Mouse (Mus musculus): ENCODE measurements around the gene Vmn1r119. TPM values are rescaled to one million over a fixed set of nuclear protein-coding genes. Genes with fewer than 3 reads are reported as not detected.

Vmn1r119 gene
- not detected in 2 replicates for polyA plus RNA-seq (2012; rRNA removed)

DNA sequence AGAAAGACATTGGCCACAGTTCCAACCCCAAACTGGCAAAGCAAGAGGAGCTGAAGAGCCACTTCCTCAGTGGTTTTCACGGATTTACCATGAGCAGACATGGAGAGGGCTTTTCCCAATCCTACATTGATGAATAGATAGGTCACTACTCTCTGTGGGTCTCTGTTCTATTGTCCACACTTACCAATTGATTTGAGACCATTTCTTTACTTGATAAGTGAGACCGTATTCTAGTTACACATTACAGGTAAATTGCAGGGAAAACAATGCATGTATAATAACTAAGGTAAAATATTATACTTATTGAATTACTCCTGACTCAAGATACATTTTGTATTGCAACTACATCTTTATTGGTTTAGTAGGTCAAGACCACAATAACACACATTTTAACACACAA lies at the start of gene Vmn1r119:
TSS of gene Vmn1r119 (minus strand) at position 101 of the 400 bp plus-strand sequence.

DNA sequence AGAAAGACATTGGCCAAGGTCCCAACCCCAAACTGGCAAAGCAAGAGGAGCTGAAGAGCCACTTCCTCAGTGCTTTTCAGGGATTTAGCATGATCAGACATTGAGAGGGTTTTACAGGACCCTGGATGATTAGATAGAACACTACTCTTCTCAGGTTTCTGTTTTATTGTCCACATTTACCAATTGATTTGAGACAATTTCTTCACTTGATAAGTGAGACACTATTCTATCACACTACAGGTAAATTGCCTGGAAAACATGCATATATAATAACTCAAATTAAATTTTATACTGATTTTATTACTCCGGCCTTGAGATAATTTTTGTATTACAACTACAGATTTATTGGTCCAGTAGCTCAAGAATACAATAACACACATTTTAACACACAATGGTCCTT lies 41.4 kb upstream of the Vmn1r119 start, which contains the start of gene Vmn1r120:
TSS of gene Vmn1r120 (minus strand) at position 101 of the 400 bp plus-strand sequence.

Other genes starting within 250 kb of the Vmn1r119 start
- gene Vmn1r112, start 241.3 kb downstream of the Vmn1r119 start, polyA plus RNA-seq (2012; rRNA removed) = not detected in 2 replicates
- not detected in 2 replicates for gene Vmn1r113, start 225.2 kb downstream of the Vmn1r119 start, polyA plus RNA-seq (2012; rRNA removed)
- not detected in 2 replicates for gene Vmn1r114, start 200.3 kb downstream of the Vmn1r119 start, polyA plus RNA-seq (2012; rRNA removed)
- not detected in 2 replicates for gene Vmn1r115, start 167.5 kb downstream of the Vmn1r119 start, polyA plus RNA-seq (2012; rRNA removed)
- not detected in 2 replicates for gene Vmn1r116, start 140.2 kb downstream of the Vmn1r119 start, polyA plus RNA-seq (2012; rRNA removed)
- gene Vmn1r117, start 128.3 kb downstream of the Vmn1r119 start, polyA plus RNA-seq (2012; rRNA removed) = not detected in 2 replicates
- gene Vmn1r118, start 100.1 kb downstream of the Vmn1r119 start, polyA plus RNA-seq (2012; rRNA removed) = not detected in 2 replicates
- not detected in 2 replicates for gene Vmn1r120, start 41.3 kb upstream of the Vmn1r119 start, polyA plus RNA-seq (2012; rRNA removed)
- gene Vmn1r121, start 86.1 kb upstream of the Vmn1r119 start, polyA plus RNA-seq (2012; rRNA removed) = not detected in 2 replicates
- gene Vmn1r122, start 121.7 kb upstream of the Vmn1r119 start, polyA plus RNA-seq (2012; rRNA removed) = not detected in 2 replicates
- gene Vmn1r123, start 149.7 kb upstream of the Vmn1r119 start, polyA plus RNA-seq (2012; rRNA removed) = not detected in 2 replicates
- gene Gm5157, start 178.0 kb upstream of the Vmn1r119 start, polyA plus RNA-seq (2012; rRNA removed) = not detected in 2 replicates
- gene Vmn1r124, start 248.2 kb upstream of the Vmn1r119 start, polyA plus RNA-seq (2012; rRNA removed) = not detected in 2 replicates

Data from colon, adult 2 months (tissue).